Mouse (Mus musculus): ENCODE measurements around the gene Sec23b.

DNA sequence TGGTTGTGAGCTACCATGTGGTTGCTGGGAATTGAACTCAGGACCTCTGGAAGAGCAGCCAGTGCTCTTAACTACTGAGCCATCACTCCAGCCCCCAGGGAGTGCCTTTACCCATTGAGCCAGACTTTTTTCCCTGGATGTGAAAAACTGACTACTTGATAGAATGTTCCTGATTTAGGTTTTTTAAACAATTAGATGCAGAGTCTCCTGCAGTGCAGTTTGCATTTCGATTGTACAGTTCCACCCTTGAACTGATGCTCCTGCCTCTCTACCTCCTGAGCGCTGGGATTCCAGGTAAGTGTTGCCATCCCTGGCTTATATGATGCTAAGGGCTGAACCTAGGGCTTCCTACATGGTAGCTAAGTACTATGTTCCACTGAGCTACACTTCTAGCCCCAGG is 42.0 kb downstream of the Sec23b start:
- TF ChIP-seq GATA1 (IDR thresholded peaks at IDR 0.05; ENCODE audit: borderline replicate concordance, low read length), result no peak
- TF ChIP-seq FLI1 (IDR thresholded peaks at IDR 0.05; ENCODE audit: low read length), result no peak

Data from megakaryocyte, embryonic 14.5 days (primary cell).